Mouse (Mus musculus) kidney, adult 2 months (tissue): ENCODE measurements around the gene Gm10439. TPM values are rescaled to one million over a fixed set of nuclear protein-coding genes. Genes with fewer than 3 reads are reported as not detected.
"Not testable (repeated sequence)": the region's sequence is repeated elsewhere in the genome, so short reads cannot be mapped to it uniquely, and the experiment has no call there.

Experiments used
- DNase-seq: peaks from one replicate; pipeline ENCODE4 v3.0.0; 2021
- H3K27ac ChIP-seq: fragments of 200-500 bp; 2 replicates; pipeline ENCODE4 v1.5.1; 2012; ENCODE audit warnings: low read depth, low read length, control low read depth, inconsistent platforms; ENCODE audit not compliant: insufficient read depth
- H3K27me3 ChIP-seq: fragments of 200-500 bp; replicated peaks from 2 replicates; pipeline ENCODE4 v1.6.1; 2012; ENCODE audit warnings: mild to moderate bottlenecking, moderate library complexity, low read length, inconsistent platforms; ENCODE audit not compliant: control insufficient read depth, insufficient read depth
- H3K36me3 ChIP-seq: fragments of 200-500 bp; 2 replicates; pipeline ENCODE4 v1.6.1; 2012; ENCODE audit warnings: mild to moderate bottlenecking, moderate library complexity, low read length, inconsistent platforms; ENCODE audit not compliant: control insufficient read depth, insufficient read depth
- H3K4me1 ChIP-seq: fragments of 200-500 bp; 2 replicates; pipeline ENCODE4 v1.6.1; 2011; ENCODE audit warnings: low read length; ENCODE audit not compliant: control insufficient read depth, insufficient read depth
- H3K4me3 ChIP-seq: fragments of 200-500 bp; 2 replicates; pipeline ENCODE4 v1.5.1; 2011; ENCODE audit warnings: mild to moderate bottlenecking, low read depth, low read length, control low read depth; ENCODE audit not compliant: insufficient read depth
- WGBS: fragments of 180-500 bp; shearing (Covaris S2); methylation state at CpG from one replicate; pipeline ENCODE4 v1.1.7; 2018; 5-methylcytosine and 5-hydroxymethylcytosine counted together
- polyA plus RNA-seq: library from polyadenylated mRNA; depleted of rRNA; stranded (reverse); fragments of >200 nt; gene quantifications from 2 replicates; pipeline ENCODE4 v1.2.3, GENCODE M21; 2012; rRNA removed

Gene Gm10439
- polyA plus RNA-seq: not detected in 2 replicates

DNA sequence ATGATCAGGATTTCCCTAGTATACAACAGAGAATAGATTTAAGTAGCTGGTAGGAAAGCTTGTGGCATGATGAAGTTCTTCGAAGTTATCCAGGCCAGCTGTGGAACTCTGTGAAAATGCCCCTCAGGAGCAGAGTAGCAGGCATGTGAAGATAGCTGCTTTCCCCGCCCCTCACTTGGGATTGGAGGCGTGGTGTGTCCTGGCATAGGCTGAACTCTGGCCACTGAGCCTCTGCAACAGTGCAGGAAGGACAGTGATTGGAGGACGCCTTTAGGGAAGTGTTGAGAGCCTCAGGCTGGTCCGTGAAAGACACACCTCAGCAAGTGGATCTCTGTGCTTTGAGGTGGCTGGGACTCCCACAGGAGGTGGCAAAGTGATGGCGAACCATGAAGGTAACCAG lies at the start of gene Gm10439:
Gene Gm10439, plus strand, starts transcription at position 301 of the 400 bp plus-strand sequence.
- not testable (repeated sequence) for H3K36me3 ChIP-seq, DNase-seq, H3K4me3 ChIP-seq, H3K4me1 ChIP-seq, H3K27ac ChIP-seq, H3K27me3 ChIP-seq
- WGBS: no CpG with 5 or more reads among the region's 6 CpGs

Other genes starting within 250 kb of the Gm10439 start
- not detected in 2 replicates for gene Gm15085, start 147.0 kb upstream of the Gm10439 start, polyA plus RNA-seq
- not detected in 2 replicates for gene Gm15097, start 189.9 kb downstream of the Gm10439 start, polyA plus RNA-seq